Comparison of ENCODE assay signal across 21 mouse cellular contexts in the genomic region with DNA sequence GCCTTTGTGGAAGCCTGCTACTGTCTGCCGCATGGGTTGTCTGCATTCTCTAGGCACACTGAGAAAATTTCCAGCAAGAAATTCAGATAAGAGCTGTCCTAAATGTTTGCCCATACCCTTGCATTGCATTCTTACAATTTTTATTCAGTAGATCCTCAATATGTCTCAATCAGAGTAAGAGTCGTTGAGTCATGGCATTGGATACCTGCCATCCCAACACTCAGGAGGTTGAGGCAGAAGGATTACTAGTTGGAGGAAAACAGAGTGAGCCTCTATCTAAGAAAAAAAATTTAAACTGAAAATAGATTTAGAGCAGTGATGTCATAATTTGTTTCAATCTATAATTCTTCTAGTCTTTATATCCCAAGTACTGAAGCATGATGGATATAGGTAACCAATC.
"Had no signal": no experiment of that assay in that cellular context is flagged by ENCODE, and none has a peak within 500 bp of the region (broad histone marks: within the 10 kb centered on the region; RNA-seq: fewer than 3 reads in every experiment).

No protein-coding gene starts in this region.

- H3K9ac ChIP-seq: limb, embryonic 12.5 days; limb, embryonic 15.5 days; liver, embryonic 14.5 days; liver, postnatal 0 days; lung, embryonic 15.5 days; midbrain, embryonic 12.5 days; midbrain, embryonic 15.5 days; neural tube, embryonic 12.5 days; neural tube, embryonic 15.5 days; stomach, embryonic 15.5 days had no signal

- DNase-seq: kidney, adult 18-20 months; kidney, adult 9 months; kidney, postnatal 14 days; kidney, postnatal 4 days; left cerebral cortex, postnatal 4 days; liver, postnatal 0 days; retina, postnatal 1 day; right cerebral cortex, postnatal 25 days; spleen, adult 18-20 months; thymus, postnatal 25 days had no signal

- H3K4me3 ChIP-seq: limb, embryonic 12.5 days; limb, embryonic 15.5 days; lung, embryonic 15.5 days; midbrain, embryonic 12.5 days; midbrain, embryonic 15.5 days; neural tube, embryonic 12.5 days; neural tube, embryonic 15.5 days; stomach, embryonic 15.5 days had no signal

- H3K36me3 ChIP-seq: limb, embryonic 12.5 days; limb, embryonic 15.5 days; lung, embryonic 15.5 days; midbrain, embryonic 12.5 days; midbrain, embryonic 15.5 days; neural tube, embryonic 12.5 days; neural tube, embryonic 15.5 days; stomach, embryonic 15.5 days had no signal

- H3K9me3 ChIP-seq: limb, embryonic 12.5 days; limb, embryonic 15.5 days; lung, embryonic 15.5 days; midbrain, embryonic 12.5 days; midbrain, embryonic 15.5 days; neural tube, embryonic 12.5 days; neural tube, embryonic 15.5 days; stomach, embryonic 15.5 days had no signal

- H3K27me3 ChIP-seq: limb, embryonic 12.5 days; limb, embryonic 15.5 days; lung, embryonic 15.5 days; midbrain, embryonic 12.5 days; midbrain, embryonic 15.5 days; neural tube, embryonic 12.5 days; neural tube, embryonic 15.5 days; stomach, embryonic 15.5 days had no signal

- ATAC-seq: liver, postnatal 0 days; midbrain, embryonic 15.5 days had no signal

- H3K27ac ChIP-seq: limb, embryonic 12.5 days; limb, embryonic 15.5 days; liver, embryonic 14.5 days; lung, embryonic 15.5 days; macrophage; midbrain, embryonic 12.5 days; midbrain, embryonic 15.5 days; neural tube, embryonic 12.5 days; neural tube, embryonic 15.5 days; stomach, embryonic 15.5 days had no signal

- H3K4me2 ChIP-seq: limb, embryonic 12.5 days; limb, embryonic 15.5 days; liver, embryonic 11.5 days; lung, embryonic 15.5 days; midbrain, embryonic 12.5 days; midbrain, embryonic 15.5 days; neural tube, embryonic 12.5 days; neural tube, embryonic 15.5 days; stomach, embryonic 15.5 days had no signal

- H3K4me1 ChIP-seq: limb, embryonic 12.5 days; limb, embryonic 15.5 days; midbrain, embryonic 12.5 days; neural tube, embryonic 12.5 days; neural tube, embryonic 15.5 days; stomach, embryonic 15.5 days had no signal
